Mouse (Mus musculus): ENCODE measurements around the gene Scnn1a.

Scnn1a gene

DNA sequence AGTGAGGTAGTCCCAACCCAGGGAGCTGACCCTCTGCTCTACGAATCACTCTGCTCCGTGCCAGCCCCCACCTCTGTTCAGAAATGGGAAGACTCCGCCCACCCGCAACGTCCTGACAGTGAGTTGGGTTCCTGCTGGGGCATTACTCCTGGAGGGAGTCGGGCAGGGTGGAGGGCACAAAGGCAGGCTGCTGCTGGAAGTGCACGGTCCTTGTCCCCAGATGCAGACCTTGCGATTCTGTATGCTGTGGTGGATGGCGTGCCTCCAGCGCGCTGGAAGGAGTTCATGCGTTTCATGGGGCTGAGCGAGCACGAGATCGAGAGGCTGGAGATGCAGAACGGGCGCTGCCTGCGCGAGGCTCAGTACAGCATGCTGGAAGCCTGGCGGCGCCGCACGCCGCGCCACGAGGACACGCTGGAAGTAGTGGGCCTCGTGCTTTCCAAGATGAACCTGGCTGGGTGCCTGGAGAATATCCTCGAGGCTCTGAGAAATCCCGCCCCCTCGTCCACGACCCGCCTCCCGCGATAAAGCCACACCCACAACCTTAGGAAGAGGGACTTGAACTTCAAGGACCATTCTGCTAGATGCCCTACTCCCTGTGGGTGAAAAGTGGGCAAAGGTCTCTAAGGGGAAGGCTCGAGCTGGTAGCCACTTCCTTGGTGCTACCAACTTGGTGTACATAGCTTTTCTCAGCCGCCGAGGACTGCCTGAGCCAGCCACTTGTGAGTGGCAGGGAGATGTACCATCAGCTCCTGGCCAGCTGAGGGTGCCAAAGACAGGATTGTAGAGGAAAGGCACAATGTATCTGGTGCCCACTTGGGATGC is 41.2 kb downstream of the Scnn1a start:
- DNase-seq (ENCODE audit: low read depth): peak; percentile 68

DNA sequence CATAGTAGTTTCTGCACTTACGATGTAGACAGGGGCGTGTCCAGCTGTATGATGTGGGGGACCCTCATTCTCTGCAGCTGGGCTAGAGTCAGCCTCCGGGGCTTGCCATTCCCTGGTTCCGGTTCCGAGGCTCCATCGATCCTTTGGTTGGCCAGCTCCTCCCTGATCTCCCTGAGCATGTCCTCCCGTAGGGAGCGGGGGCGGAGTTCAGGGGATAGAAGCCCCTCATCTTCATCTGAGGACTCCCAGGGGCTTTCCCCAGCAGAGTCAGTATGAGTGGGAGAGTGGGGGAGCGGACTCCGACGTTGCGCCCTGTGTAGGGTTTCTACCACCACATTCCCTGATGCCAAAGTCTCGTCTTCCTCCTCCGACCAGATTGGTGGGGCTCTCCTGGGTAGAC is 42.6 kb downstream of the Scnn1a start:
- DNase-seq (ENCODE audit: low read depth): no peak

DNA sequence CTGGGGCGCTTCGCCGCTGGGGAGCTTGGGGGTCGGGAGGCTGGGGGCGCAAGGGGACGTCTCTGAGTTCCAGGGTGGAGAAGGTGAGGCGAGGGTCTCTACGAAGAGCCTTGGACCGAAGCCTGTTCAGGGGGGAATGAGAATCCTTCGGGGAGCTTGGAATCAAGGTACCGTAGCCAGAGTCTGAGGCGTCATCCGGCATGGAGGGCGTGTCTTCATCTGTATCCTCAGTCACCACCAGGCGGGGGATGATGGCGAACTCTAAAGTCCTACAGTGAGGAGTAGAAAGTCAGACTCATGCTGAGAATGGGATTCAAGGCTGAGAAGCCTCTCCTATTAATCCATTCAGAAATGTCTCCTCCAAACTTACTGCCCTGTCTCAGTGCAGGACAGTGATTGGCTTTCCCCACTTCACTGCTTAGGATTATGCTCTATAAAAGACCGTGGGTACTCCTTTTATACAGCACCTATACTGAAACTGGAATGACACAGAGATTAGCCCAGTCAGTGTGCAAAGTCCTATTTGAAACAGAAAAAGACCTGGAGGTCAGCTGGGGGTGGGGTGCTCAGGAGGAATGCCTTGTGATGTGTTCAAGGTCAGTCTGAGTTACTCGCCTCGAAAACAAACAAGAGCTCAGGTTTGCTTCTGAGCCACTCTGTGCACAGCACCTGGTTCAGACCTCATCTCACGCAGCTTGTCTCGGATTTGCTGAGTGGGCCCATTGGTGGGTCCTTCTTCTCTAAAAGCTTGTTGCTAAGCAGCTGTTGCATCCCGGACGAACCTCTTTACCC is 43.2 kb downstream of the Scnn1a start:
- peak; percentile 36 for DNase-seq (ENCODE audit: low read depth)

DNA sequence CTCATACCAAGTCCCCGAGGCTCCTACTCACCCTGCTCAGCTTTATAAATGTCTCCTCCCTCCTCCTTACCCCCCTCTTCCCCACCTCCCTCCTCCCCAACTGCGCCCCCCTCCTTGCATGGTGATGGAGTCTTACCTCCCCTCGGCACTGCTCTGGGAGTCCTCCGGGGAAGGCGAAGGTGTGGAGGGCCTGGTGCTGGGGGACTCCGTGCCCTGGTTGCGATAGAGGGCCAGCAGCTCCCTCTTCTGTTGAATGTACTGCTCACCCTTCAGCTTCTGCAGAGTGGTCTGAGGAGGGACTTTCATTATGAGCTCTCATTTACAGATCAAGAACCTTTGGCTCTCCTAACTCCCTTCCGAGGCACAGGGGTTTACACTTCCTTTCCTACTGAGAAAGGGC is 44.0 kb downstream of the Scnn1a start:
- peak; percentile 39 for DNase-seq (ENCODE audit: low read depth)

- no peak for DNase-seq (ENCODE audit: low read depth)
Observed at GRCm38 (mm10) chr6:125365522-125365921, 45.1 kb downstream of the Scnn1a start.

- DNase-seq (ENCODE audit: low read depth): peak; percentile 63
Observed at GRCm38 (mm10) chr6:125366133-125366532, 45.7 kb downstream of the Scnn1a start.

GRCm38 (mm10) chr6:125367758-125368371 is 47.4 kb downstream of the Scnn1a start:
- no peak for DNase-seq (ENCODE audit: low read depth)

DNA sequence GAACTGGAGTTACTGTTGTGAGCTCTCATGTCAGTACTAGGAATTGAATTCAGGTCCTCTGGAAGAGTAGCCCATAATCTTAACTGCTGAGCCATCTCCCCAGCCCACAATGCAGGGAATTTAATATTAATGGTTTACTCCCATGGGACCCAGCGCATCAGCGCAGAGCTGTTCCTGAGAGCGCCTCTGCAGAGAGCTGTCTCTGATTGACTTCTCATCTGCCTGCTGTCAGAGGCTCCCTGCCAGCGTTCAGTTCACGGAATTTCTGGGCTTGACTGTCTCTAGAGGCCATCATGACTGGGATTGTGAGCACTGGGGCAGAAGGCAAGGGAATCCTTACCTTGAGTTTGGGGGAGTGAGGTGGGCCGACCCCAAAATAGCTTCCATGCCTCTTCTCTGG is 56.6 kb downstream of the Scnn1a start:
- DNase-seq (ENCODE audit: low read depth): peak; percentile 68

DNA sequence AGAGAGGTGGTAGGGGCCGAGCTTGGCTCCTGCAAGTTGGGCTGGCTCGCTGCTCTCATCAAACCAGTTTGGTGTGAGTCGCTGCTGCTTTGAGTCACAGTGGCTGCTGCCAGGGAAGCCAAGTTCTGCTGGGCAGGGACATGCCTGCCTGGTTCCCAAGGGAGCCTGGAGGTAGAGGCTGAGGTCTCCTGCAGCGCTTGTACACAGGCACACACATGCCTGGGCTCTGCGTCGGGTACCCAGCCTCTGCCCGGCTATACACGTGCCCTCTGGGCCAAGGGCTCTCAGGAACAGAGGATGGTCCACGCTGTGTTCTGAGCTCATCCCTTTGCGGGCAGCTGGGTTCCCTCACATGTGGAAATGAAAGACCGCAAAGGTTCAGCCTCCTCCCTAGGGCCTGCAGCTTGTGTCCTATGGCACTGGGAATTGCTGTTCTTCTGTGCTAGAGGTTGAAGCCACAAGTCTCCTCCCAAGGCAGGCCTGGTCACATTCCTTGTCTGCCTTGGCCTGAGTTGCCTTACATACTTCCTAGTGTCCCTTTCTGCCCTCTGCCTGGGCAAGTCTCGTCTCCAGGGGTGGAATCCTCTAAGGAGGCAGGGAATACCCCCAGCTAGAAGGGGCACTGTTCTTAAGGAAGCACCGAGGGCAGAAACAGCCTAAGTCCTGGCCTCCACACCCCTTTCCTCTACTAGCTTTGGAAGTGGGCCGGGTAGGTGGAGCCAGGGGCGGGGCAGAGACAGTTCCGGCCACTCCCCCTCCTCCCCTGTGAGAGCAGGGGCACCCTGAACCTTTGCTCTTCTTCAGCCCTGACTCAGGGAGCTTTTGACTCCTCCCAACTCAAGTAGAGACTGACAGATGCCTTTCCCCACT is 57.4 kb downstream of the Scnn1a start:
- DNase-seq (ENCODE audit: low read depth): peak; percentile 76

DNA sequence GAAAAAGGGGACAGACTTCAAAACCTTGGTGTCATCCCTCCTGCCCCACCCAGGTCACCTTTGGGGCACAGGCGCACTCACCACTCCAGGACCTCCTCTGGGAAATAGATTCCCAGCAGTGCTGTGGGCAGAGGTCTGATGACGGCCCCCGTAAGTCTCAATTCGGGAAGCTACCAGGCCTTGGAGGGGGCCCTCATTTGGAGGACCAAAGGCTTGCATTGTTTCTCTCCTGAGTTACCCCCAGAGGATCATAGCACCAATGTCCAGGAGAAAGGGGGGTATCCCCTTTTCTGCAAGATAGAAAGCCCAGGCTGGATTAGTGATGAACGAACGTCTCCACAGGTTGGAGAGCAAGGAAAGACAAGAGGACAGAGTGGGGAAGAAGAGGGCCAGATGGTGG is 58.2 kb downstream of the Scnn1a start:
- no peak for DNase-seq (ENCODE audit: low read depth)

DNA sequence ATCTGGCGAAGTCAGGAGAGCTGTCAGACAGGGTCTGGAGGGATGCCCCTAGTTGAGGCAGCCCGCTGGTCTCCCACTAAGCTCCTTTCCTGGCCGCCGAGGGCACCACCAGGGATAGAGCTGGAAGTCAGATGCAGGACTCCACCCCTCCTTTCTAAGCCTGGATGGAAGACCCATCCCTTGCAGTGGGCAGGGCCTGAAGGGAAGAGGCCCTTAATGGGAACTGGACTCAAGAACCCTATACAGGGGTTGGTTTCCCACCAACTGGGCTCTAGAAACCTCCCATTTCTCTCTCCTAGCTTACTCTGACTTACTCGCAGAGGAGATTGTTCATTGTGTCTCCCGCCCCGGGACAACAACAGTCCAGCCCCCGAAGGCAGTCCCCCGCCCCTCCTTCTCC is 59.3 kb downstream of the Scnn1a start:
- no peak for DNase-seq (ENCODE audit: low read depth)

DNA sequence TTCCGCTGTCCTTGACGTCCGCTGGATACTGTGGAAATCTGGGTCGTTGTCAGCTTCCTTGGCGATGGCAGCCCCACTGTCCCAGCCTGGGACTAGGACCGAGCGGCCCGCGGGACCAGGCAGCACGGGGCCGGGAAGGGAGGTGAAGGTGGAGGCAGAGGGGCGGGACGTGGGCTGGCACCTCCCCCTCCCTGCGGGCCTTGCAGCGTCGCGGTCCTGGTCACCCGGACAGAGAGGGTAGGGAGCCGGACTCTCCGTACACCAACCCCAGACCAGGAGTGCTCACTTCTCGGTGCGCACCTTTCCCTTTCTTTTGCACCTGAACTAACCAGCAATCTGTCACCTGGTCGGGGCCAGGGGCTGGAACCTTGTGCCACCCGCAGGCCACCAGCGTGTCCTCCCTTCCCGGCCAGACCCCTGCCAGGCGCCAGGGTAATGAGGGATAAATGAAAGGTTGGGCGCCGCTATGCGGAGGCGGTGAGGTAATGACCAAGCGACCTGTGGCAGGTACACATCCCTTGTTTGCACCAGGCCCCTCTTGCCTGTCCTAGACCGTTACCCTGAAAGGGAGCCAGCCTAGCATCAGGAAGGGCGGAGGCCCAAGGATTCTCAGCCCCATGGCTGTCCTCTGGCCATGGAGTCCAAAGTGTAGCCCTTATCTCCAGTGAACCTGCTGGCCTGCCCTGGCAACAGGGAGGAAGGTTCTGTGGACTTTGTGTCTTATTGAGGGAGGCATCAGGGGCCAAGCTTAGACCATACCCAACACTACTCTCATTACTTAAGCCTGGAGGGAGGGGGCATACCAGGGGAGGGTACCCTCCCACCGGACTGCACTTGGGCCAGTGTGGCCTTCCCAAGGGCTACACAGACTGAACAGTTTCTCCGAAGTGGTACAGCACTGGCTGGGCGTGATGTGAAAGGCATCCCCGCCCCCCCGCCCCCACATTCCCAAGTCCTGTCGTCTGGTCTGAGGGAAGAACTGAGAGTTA is 60.2 kb downstream of the Scnn1a start, which contains the start of gene Plekhg6:
TSS of gene Plekhg6 (minus strand) at position 422 of the 989 bp plus-strand sequence.
- DNase-seq (ENCODE audit: low read depth): no peak

GRCm38 (mm10) chr6:125382024-125382423 is 61.6 kb downstream of the Scnn1a start:
- no peak for DNase-seq (ENCODE audit: low read depth)

DNA sequence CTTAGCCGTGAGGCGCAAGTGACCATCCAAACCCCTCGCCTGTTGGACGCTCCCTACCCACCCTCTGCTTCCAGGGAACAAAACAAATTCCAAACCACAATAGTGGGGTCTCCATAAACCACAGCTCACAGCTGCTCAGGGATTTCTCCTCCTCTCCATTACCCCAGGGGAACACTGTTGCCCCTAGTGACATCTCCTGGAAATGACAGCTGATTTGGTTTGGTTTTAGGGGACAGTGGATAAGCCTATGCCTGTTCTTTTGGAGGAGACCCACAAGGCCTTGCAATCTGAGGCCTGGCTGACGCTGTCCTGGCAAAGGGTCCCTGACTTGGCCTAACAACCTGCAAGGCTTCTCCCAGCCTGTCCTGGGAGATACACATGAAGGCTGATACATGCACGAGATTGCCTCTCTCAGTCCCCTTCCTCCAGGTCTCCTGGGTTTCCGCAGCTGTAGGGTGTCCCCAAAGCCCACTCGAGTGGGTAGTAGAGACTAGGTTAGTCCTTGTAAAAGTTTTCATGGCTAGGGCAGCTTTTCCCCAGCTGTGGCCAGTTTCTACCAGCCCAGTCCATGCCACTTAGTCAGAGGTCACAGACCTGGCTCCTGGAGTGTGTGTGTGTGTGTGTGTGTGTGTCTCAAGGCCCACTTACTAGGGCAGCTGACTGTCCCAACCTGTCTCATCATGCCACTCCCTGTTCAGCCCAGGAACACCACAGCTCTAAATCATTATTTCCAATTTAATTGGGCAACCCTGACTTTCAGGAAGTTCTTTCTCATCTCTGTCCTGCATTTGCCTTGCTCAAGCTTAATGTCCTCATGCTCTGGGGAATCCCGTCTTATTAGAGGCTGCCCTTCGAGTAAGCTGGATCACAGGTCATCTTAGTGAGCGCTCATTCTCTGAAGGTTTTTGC is 64.9 kb downstream of the Scnn1a start:
- DNase-seq (ENCODE audit: low read depth): peak; percentile 57

DNA sequence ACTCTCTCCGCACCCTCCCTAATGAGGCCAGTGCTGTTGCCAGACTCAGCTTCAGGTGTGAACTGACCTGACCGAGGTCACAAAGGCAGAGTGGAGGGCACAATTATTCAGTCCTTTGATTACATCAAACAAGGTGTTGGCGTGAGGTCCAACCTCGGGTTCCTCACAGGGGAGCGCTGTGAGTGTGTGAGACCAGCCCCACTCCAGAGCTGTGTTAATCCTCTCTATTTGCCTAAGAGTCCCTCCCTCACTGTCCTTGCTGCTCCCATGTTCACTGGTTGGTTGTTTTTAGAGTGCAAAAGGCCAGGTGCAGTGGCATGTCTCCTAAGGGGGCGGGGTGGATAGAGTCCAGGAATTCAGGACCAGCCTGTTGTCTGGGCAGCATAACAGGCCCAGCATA is 65.6 kb downstream of the Scnn1a start:
- DNase-seq (ENCODE audit: low read depth): no peak

DNA sequence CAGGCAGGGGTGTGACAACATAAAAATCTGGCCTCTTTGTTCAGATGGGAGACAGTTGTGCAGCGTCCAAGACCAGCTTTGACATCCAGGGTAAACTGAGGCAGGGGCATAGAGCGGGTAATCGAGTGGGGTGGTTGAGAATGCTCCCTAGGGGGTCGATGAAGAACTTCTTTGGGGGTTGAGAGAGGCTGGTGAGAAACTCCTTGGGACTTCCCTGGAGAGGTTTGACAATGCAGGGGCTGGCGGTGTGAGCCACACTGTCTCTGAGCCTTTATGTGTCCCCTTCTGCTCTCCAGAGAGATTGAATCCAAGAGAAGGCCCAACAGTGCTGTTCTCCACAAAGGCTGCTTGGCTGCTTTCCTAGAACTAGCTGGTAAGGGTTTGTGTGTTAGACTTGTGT is 69.4 kb downstream of the Scnn1a start:
- DNase-seq (ENCODE audit: low read depth): no peak

Measured in NIH3T3 (cell line).